Mouse (Mus musculus) midbrain, embryonic 14.5 days (tissue): ENCODE data around the gene Thada. TPM values are rescaled to one million over a fixed set of nuclear protein-coding genes. Genes with fewer than 3 reads are reported as not detected.
"Not testable (repeated sequence)": the region's sequence is repeated elsewhere in the genome, so short reads cannot be mapped to it uniquely, and the experiment has no call there.

Experiments used
- ATAC-seq: fragments of 200-750 bp; cut with Nextera tagmentation; 2 replicates; pipeline ENCODE4 v1.8.0; 2017; ENCODE audit warnings: moderate number of reproducible peaks, moderate library complexity; ENCODE audit not compliant: low FRiP score, low TSS enrichment
- DNase-seq: peaks from one replicate; pipeline ENCODE4 v3.0.0-alpha.2; 2015
- H3K27ac ChIP-seq: fragments of 300-500 bp; sonication (generic); replicated peaks from 2 replicates; pipeline ENCODE4 v1.5.1; 2014; ENCODE audit warnings: mild to moderate bottlenecking, low read depth, low read length, moderate library complexity
- H3K27me3 ChIP-seq: fragments of 300-500 bp; sonication (generic); 2 replicates; pipeline ENCODE4 v1.6.1; 2014; ENCODE audit warnings: low read length, control low read depth, mixed read lengths; ENCODE audit not compliant: control insufficient read depth, insufficient read depth
- H3K36me3 ChIP-seq: fragments of 300-500 bp; sonication (generic); 2 replicates; pipeline ENCODE4 v1.6.1; 2014; ENCODE audit warnings: low read length, control low read depth; ENCODE audit not compliant: control insufficient read depth, insufficient read depth
- H3K4me1 ChIP-seq: fragments of 300-500 bp; sonication (generic); 2 replicates; pipeline ENCODE4 v1.6.1; 2014; ENCODE audit warnings: mild to moderate bottlenecking, antibody characterized with exemption, low read length, control low read depth; ENCODE audit not compliant: control insufficient read depth, insufficient read depth
- H3K4me2 ChIP-seq: fragments of 300-500 bp; sonication (generic); 2 replicates; pipeline ENCODE4 v1.6.1; 2014; ENCODE audit warnings: mild to moderate bottlenecking, low read length, moderate library complexity
- H3K4me3 ChIP-seq: fragments of 300-500 bp; sonication (generic); replicated peaks from 2 replicates; pipeline ENCODE4 v1.5.1; 2014; ENCODE audit warnings: low read depth, low read length
- H3K9ac ChIP-seq: fragments of 300-500 bp; sonication (generic); replicated peaks from 2 replicates; pipeline ENCODE4 v1.6.1; 2014; ENCODE audit warnings: mild to moderate bottlenecking, low read length, moderate library complexity
- H3K9me3 ChIP-seq: fragments of 300-500 bp; sonication (generic); 2 replicates; pipeline ENCODE4 v1.6.1; 2016; ENCODE audit warnings: low read length, control low read depth, mixed read lengths; ENCODE audit not compliant: control insufficient read depth
- WGBS: fragments of 180-500 bp; shearing (Covaris S2); extraction: QIAGEN DNeasy Blood & Tissue Kit; methylation state at CpG from one replicate; pipeline ENCODE4 v1.1.7; 2014; 5-methylcytosine and 5-hydroxymethylcytosine counted together
- polyA plus RNA-seq: library from polyadenylated mRNA; unstranded; fragments of >200 nt; fragmentation: Nextera tagmentation; extraction: Ambion mirVana; gene quantifications from 2 replicates; pipeline ENCODE4 v1.2.1, GENCODE M21; 2014

Gene Thada
- polyA plus RNA-seq, 1 experiment from 2014 or later: 9.5 TPM

DNA sequence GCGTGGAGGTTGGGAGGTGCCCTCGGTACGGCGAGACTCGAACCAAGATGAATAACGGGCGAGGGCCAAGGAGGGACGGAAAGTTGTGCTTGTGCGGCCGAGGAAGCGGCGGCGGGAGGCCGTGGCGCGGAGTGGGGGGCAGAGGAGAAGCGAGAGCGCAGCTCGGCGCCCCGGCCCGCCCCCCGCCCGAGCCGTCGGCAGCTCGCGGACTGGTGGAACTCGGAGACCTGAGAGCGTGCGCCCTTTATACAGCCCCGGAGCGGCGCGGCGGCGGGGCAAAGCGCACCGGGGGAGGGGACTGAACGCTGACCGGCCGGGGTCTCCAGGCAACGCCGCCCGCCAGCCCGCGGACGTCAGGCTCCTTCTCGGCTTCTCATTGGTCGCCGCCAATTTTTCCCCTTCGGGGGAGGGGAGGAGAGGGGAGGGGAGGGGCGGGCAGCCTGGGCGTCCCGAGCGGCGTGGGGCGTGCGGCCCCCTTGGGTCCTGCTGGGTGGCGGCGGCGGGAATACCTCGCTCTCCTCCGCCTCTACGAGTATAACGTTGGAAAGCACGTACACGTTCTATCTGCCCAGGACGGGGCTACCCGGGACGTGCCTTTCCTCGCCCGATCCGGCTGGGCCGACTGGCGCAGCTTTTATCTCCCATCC lies 278.2 kb downstream of the Thada start, which contains the start of gene Zfp36l2:
TSS of gene Zfp36l2 (minus strand) at position 221 of the 647 bp plus-strand sequence.
- ATAC-seq: peak; percentile 83
- Histone ChIP-seq H3K27me3 (peaks cover 10% of the 10 kb centered on the region; the same call in 1 of the 2 replicates), H3K36me3 (peaks cover 6% of the 10 kb centered on the region; the same call in 1 of the 2 replicates), H3K9ac (peak within 1 kb of the TSS; percentile 62), H3K9me3 (no peaks in the 10 kb centered on the region), H3K4me1 (peaks cover 22% of the 10 kb centered on the region), H3K4me2 (peak within 1 kb of the TSS; percentile 95), H3K4me3 (peak within 1 kb of the TSS; percentile 56), H3K27ac (peak within 1 kb of the TSS; percentile 76)
- DNase-seq: peak; percentile 92
- under 1% methylated on average over 66 of the region's 76 CpGs for WGBS

GRCm38 (mm10) chr17:84187264-84187663 lies 278.7 kb downstream of the Thada start:
- Histone ChIP-seq H3K4me3 (peak overlapping the region; percentile 56), H3K4me2 (peak overlapping the region; percentile 95), H3K4me1 (peaks cover 25% of the 10 kb centered on the region), H3K27ac (peak overlapping the region; percentile 76), H3K9ac (peak overlapping the region; percentile 49; the same call in 1 of the 2 replicates)
- WGBS: 0% methylated on average over 10 of the region's 37 CpGs
- not testable (repeated sequence) for H3K9me3 ChIP-seq, H3K27me3 ChIP-seq, DNase-seq, ATAC-seq, H3K36me3 ChIP-seq

- Histone ChIP-seq H3K27ac (peak overlapping the region; percentile 74), H3K4me3 (peak overlapping the region; percentile 50), H3K9ac (peak overlapping the region; percentile 62), H3K4me1 (peaks cover 25% of the 10 kb centered on the region), H3K27me3 (peaks cover 10% of the 10 kb centered on the region; the same call in 1 of the 2 replicates), H3K9me3 (no peaks in the 10 kb centered on the region), H3K36me3 (peaks cover 2% of the 10 kb centered on the region; the same call in 1 of the 2 replicates), H3K4me2 (peak overlapping the region; percentile 61)
- peak; percentile 60 for DNase-seq
- under 1% methylated on average over 78 of the region's 80 CpGs for WGBS
- ATAC-seq: peak; percentile 14; the same call in 1 of the 2 replicates
Measured at GRCm38 (mm10) chr17:84186451-84187202, 279.4 kb downstream of the Thada start.

DNA sequence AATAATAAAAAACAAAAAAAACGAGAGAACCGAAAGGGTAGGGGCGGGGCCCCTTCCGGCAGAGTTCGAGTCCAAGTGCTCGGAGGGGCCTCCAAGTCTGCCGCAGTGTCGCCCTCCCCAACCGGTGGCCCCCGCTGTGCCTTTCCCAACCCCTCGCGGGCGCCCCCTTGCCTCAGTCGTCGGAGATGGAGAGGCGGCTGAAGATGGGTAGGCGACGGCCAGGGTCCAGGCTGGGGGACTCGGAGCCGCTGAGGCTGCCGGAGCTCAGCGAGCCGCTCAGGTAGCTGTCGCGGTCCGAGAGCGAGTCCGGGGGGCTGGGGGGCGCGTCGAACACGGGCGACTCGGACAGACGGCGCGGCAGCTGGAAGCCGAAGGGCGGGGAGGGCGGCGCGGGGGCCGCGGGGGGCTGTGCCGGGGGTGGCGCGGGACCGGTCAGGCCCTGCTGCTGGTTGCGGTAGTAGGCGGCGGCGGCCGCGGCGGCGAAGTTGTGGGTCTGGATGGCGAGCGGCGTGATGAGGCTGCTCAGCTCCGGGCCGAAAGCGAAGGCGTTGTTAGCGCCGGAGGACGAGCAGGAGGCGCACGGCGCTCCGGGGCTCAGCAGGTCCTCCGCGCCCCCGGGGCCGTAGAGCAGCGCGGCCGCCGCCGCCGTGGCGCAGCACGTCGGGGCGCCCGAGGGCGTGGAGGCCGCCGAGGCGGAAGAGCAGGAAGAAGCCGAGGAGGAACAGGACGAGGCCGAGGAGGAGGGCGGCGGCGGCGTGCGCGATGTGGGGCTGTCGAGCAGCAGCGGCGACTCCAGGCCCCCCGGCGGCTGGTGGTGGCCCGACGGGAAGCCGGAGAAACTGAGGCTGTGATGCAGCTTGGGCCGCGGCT lies 280.2 kb downstream of the Thada start:
- ATAC-seq (no peak), DNase-seq (peak; percentile 74)
- Histone ChIP-seq H3K4me1 (peaks cover 25% of the 10 kb centered on the region), H3K27ac (peak overlapping the region; percentile 74), H3K9me3 (no peaks in the 10 kb centered on the region), H3K27me3 (peaks cover 10% of the 10 kb centered on the region; the same call in 1 of the 2 replicates), H3K36me3 (no peaks in the 10 kb centered on the region), H3K9ac (peak overlapping the region; percentile 62), H3K4me3 (peak overlapping the region; percentile 50), H3K4me2 (peak overlapping the region; percentile 61)
- under 1% methylated on average over 103 of the region's 108 CpGs for WGBS

DNA sequence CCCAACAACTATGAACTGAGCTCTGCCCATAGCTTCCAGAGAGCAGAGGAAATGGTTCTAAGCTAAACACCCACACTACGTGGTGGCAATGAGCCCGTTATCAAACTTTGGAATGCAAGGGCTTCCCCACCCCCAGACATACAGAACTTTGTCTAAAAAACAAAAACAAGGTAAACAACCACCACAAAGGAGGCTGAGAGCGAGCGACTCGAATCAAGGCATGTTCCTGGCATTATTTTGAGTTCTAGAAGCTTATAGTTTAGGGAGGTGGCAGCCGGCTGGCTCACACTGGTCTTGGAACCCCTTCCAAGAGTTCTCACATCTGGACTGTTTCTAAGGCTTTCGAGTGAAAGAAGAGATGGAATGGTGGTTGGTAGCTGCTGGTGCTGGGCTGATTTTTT lies 281.0 kb downstream of the Thada start:
- WGBS: 6% methylated on average over 7 of the region's 7 CpGs
- Histone ChIP-seq H3K27me3 (peaks cover 10% of the 10 kb centered on the region; the same call in 1 of the 2 replicates), H3K27ac (no peak overlapping the region), H3K4me3 (peak overlapping the region; percentile 50), H3K9ac (no peak overlapping the region), H3K36me3 (no peaks in the 10 kb centered on the region), H3K4me1 (peaks cover 25% of the 10 kb centered on the region), H3K4me2 (peak overlapping the region; percentile 61), H3K9me3 (no peaks in the 10 kb centered on the region)
- DNase-seq: peak; percentile 35
- ATAC-seq: no peak

DNA sequence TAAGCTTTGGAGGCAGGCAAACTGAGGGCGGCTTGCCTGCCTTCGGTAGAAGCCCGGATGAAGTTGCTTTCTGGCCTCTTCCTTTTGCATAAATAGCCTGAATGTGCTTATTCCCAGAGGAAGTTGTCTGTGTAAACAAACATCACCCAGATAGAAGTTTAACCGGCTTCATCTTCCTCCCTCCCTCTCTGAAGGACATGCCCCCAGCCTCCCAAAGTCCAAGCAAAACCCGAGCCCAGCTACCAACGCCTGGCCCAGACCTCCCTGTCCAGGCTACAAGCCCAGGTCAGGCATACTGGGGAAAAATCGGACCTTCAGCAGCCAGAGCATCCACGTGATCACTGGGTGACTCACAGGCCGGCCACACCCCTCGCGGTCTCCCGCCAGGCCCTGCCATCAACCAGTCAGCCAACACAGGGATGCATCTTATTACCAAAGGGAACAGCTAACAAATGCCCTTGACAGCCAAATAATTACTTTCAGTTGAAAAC lies 282.7 kb downstream of the Thada start:
- no peak overlapping the region for H3K27ac ChIP-seq
- peaks cover 15% of the 10 kb centered on the region; the same call in 1 of the 2 replicates for H3K4me1 ChIP-seq
- no peaks in the 10 kb centered on the region for H3K36me3 ChIP-seq
- H3K4me2 ChIP-seq: peak overlapping the region; percentile 41
- H3K9ac ChIP-seq: no peak overlapping the region
- ATAC-seq (no peak), DNase-seq (peak; percentile 71)
- no peaks in the 10 kb centered on the region for H3K9me3 ChIP-seq
- WGBS: 9% methylated on average over 12 of the region's 12 CpGs
- 0 out of 2 replicates have a peak overlapping the region, but pooled peaks have one; percentile 2 for H3K4me3 ChIP-seq
- peaks cover 7% of the 10 kb centered on the region; the same call in 1 of the 2 replicates for H3K27me3 ChIP-seq

DNA sequence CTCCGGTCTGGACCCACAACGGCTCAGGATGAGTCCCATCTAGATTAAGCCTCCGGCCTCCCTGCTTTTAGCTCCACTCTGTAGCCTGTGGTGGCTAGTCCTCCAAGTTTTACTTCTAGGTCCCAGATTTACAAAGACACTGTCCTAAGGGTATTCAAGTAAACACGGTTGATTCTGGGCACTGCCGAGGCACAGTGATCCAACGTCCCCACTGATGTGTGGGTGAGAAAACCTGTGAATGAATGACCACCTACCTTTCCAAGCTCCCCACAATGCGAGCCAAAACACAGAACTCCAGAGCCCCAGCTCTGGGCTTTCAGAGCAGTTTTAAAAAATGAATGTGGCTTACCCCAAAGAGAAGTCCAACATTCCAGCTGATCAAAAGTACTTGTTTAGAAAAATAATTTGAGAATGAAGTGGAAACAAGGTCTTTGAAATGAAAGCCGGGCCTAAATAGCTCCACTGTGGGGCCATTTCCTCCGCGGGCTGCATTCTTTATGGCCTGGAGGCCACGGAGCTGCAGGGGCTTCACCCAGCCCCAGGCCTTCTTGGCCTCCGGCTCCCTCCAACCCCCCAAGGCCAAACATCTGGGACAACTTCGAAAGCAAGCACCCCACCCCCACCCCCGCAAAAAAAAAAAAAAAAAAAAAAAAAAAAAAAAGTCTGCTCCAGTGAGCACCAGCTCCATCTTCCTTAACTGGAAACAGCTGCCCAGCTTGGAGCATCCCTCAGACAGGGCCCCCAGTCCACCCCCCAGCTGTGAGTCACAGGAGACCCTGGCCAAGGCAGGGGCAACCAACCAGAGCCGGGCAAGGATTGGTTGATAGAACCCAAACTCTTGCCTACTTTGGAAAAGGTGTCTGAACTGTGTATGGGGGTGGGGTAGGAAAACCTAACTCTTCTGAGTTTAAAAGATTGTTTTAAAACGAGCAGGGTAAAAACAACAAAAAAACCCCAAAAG lies 283.4 kb downstream of the Thada start:
- Histone ChIP-seq H3K27ac (peak overlapping the region; percentile 37; the same call in 1 of the 2 replicates), H3K27me3 (peaks cover 7% of the 10 kb centered on the region; the same call in 1 of the 2 replicates), H3K9me3 (no peaks in the 10 kb centered on the region), H3K4me2 (peak overlapping the region; percentile 41), H3K36me3 (no peaks in the 10 kb centered on the region), H3K4me3 (0 out of 2 replicates have a peak overlapping the region, but pooled peaks have one; percentile 2), H3K9ac (no peak overlapping the region), H3K4me1 (0 out of 2 replicates have a peak, but pooled peaks cover 15% of the 10 kb centered on the region)
- DNase-seq: peak; percentile 17
- no peak for ATAC-seq
- WGBS: 42% methylated on average over 16 of the region's 16 CpGs
